Mouse (Mus musculus) left cerebral cortex, adult 2 months (tissue): ENCODE data around the gene Cdk14. TPM values are rescaled to one million over a fixed set of nuclear protein-coding genes. Genes with fewer than 3 reads are reported as not detected.

Experiments used
- DNase-seq, 2 experiments: peaks; one replicate each; pipeline ENCODE4 v3.0.0; 2021 to 2022; ENCODE audit warnings: low spot score in 2 of 2, mixed read lengths in 1 of 2; ENCODE audit errors: extremely low spot score in 1 of 2
- H3K27ac ChIP-seq: fragments of 200-600 bp; 2 replicates; pipeline ENCODE4 v1.8.1; 2022
- H3K4me3 ChIP-seq: fragments of 200-600 bp; 2 replicates; pipeline ENCODE4 v1.8.1; 2022
- CTCF ChIP-seq: fragments of 200-600 bp; IDR thresholded peaks from 2 replicates; pipeline ENCODE4 v1.8.1; 2022; ENCODE audit warnings: antibody characterized with exemption, mild to moderate bottlenecking, moderate library complexity
- intact Hi-C: fragments of 180-260 bp; cut with DNase I; formaldehyde crosslinking; loops from one replicate; pipeline ENCODE4 v1.15.1; 2025
- total RNA-seq, 2 experiments: library from RNA; stranded (reverse); gene quantifications; 2 replicates each; pipeline ENCODE4 v1.2.3; 2021

The Cdk14 gene
- total RNA-seq, 2 experiments from 2014 or later, result 199 to 207 TPM

DNA sequence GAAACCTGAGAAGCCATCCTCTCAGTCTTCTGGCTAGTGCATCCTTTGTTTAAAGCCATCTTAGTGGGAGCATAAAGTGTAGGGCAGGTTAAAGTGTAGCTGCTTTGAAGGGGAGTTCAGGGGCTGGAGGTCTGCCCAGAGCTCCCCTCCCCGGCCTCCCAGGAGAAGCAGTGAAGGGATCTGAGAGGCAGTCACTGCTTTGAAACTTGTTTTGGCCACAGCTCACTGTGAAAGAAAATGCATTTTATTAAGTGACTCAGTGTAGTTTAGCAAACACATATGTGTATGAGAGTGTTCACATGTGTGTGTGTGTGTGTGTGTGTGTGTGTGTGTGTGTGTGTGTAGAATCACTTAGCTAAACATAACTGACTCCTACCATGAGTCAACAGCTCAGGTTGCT lies 554.0 kb downstream of the Cdk14 start:
- H3K27ac ChIP-seq, result no peak overlapping the region
- no peak overlapping the region for H3K4me3 ChIP-seq
- intact Hi-C loops, result loop anchor here (5.0 kb wide), 1 partner anchor 109 kb away; the partner anchor contains the start of gene Fzd1
- no peak for TF ChIP-seq CTCF
- no peak for DNase-seq

DNA sequence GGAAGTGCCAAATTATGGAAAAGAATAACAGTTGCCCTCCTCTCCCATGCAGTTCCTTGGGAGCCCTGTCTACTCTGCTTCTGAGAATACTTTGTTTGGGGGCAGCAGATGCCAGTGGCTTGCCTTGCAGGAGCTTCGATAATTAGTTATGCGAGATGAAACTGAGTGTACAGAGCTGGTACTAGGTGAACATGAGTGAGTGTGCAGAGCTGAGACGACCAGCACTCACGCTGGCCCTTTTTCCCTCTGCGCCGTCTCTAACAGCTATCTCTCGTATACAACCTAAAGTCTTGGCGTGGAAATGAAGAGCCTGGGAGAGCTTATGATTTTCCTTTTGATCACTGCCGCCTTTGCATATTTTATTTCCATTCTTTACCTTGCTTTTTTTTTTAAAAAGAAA lies 558.5 kb downstream of the Cdk14 start:
- TF ChIP-seq CTCF, result no peak
- no peak overlapping the region for H3K27ac ChIP-seq

DNA sequence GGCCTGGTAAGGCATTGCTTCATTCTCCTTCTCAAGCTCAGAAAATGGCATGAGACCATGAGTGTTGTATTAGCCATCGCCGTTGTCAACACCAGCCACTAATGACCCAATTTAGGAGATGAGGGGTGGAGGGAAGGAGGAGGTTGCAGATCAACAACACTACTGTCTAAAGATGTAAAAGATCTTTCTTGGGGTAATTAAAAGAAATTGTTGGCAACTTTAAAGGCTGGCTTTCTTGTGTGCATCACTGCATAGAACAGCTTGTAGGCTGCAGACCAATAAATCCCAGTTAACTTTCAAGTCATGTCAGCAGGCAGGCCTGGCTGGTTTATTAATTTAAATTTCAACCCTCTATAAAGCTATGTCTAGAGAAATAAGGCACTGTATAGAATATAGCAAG lies 559.0 kb downstream of the Cdk14 start:
- Histone ChIP-seq H3K27ac (no peak overlapping the region), H3K4me3 (no peak overlapping the region)
- no peak for TF ChIP-seq CTCF
- intact Hi-C loops, result no loop called here
- DNase-seq, result no peak

More for the DNA sequence above, 558.5 kb downstream of the Cdk14 start:
- no peak overlapping the region for H3K4me3 ChIP-seq
- DNase-seq, result no peak
- intact Hi-C loops, result no loop called here

DNA sequence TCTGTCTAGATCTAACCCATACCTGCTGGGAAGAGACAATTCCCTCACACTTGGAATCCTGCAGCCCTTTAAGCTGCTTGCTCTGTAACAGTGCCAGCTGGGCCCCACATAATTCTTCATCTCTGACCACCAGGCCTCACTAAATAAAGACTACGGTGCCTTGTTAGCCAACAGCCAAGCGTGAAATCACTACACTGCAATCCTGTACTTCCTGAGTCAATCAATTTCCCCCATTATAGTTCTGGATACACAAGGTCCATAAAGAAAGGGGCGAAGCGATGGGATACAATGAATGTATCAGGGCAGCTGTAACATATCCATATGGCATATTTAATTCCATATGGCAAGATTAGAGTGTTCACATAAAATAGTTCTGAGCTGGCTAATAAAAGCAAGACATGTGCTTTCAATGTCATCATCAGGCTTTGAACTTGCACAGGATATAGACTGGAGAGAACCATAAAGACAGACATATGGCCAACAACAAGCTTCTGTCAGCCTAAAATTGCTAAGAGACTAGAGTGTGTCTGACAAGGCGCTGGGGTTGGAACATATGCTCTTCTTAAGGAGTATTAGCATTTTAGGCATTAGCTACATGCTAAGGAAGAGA lies 562.0 kb downstream of the Cdk14 start:
- no peak for TF ChIP-seq CTCF
- intact Hi-C loops, result no loop called here
- Histone ChIP-seq H3K4me3 (no peak overlapping the region), H3K27ac (no peak overlapping the region)
- no peak for DNase-seq

DNA sequence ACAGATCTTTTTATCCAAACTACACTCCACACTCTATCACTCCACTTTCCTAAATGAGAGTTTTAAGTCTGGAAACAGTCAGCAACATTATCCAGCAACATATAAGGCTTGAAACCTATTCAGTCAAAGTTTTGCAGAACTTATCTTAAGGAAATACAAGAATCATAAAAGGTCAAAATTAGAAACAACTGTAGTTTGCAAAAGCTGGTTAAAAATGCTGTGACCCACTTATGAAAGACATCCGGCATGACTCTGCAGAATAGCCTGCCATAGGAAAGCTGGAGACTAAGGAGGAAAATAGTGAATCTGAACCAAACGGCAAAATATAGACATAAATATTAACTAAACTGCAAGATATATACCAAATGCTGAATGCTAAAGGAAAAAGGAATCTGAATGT lies 566.6 kb downstream of the Cdk14 start:
- no peak for TF ChIP-seq CTCF
- intact Hi-C loops, result no loop called here
- H3K27ac ChIP-seq, result no peak overlapping the region

DNA sequence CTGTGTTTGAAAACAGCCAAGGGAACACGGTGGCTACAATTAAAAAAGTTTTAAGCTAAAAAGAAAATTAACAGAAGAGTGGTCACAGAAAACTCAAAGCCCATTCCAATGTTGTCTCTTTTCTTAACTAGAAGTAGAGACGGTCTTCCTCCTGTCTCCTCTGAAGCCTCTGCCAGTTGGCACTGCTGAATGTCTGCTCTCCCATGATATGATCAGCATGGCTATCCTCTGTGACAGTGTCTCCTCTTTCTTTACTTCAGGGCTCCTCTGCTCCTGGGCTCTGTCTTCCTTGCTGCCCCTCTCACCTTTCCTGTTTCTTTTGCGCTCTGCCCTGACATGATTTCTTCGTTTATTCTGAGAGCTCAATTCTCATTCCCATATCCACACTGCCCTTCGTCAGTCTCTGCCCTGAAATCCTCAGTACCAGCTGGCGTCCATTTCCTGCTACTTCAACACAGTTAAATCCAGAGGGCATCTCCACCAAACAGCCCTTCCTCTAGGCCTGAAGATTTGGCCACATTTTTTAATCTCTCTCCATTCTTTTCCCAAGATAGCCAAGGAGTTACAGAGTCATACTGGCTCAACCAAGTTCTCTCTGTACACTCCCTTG lies 567.3 kb downstream of the Cdk14 start:
- Histone ChIP-seq H3K4me3 (no peak overlapping the region), H3K27ac (no peak overlapping the region)
- DNase-seq, result no peak
- intact Hi-C loops, result no loop called here
- no peak for TF ChIP-seq CTCF

More for the DNA sequence above, 566.6 kb downstream of the Cdk14 start:
- no peak for DNase-seq
- H3K4me3 ChIP-seq, result no peak overlapping the region

DNA sequence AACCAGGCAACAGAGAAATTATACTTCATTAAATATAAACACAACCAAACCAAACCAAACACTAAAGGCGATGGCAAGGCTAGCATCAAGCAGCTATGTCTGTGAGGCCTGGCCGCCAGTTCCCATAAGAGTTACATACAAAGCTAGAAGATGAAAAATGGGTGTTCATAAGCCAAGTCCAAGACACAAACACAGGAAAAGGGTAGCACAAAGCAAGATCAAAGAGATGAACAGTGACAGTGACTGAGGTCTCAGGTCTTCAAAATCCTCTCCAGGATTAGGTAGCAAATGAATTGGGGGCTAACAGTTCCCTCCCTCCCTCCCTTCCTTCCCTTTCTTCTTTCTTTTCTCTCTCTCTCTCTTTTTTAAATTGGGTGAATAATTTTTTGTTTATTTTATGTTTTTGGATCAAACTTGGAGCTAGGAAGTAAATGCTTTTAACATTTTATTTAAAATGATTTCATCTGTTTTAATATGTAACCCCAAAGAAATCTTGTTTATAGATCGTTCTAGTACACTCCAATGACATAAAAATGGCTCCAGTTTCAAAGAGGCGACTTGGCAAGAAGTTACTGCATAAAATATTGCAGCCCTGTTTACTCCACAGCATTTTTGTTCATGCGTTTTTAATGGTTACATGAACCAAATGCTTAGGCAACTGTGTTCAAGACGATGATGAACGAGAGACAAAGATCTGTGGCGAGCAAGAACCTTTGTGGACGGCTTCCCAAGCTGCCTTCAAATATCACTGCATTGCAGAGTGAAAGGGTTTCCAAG lies 568.0 kb downstream of the Cdk14 start:
- no peak for DNase-seq
- TF ChIP-seq CTCF, result no peak
- no peak overlapping the region for H3K4me3 ChIP-seq
- no peak overlapping the region for H3K27ac ChIP-seq
- intact Hi-C loops, result no loop called here

DNA sequence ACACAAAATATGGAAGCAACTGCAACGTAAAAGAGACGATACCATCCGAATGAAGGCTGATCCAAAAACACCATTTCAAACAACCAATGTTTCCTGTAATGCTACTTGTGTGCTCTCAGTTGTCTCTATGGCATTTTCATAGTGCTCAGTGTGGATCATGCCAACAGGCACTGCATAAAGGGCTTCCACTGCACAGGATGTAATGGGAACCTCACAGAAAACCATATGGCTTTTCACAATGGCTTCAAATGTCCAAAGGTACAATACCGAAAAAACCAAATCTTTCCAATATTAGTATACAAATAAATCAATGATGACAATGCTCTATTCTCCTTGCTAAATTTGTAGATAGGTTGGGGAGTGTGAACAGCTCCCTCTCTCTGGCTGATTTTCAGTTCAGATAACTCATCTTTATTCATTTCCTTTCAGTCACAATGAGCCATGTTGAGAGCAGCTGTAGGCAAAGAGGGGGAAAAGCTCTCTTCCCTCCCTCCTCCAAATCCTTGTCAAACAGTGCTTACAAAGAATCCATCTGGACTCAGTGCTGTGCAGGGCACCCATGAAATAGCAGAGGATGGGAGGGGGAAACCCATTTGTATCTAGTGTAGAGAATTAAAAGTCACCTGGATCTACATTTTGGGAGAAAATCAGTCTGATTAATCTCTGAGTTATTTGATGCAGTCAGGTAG lies 568.7 kb downstream of the Cdk14 start:
- H3K4me3 ChIP-seq, result no peak overlapping the region
- no peak for TF ChIP-seq CTCF
- no peak for DNase-seq
- intact Hi-C loops, result no loop called here
- no peak overlapping the region for H3K27ac ChIP-seq

DNA sequence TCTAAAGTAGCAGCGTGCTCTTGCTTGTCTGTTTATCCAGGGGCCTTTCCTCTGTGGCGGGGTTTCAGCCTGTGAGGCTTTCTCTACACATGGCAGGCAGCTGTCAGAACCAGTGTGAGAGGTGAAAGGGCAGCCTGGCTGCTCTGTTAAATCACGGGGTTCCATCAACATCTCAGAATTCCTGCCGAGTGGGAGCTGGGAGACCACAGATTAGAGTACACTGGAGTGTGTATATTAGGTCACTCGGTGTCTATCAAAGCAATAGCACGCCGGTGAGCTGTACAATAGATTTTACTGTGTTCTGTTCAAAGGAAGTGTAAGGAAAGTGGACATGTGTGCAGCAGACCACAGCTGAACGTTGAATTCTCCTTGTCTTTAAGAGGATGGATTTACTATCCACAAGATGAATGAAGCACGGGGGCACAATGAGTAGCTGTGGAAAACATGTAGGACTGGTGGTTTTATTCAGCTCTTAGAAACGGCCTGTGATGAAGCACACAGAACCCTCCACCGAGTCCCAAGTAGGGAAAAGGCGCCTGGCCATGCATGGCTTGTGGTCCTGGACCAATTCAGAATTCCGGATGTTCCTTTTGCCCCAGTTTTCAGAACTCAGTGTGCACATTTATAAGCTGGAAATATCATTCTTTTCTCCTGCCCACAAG lies 585.2 kb downstream of the Cdk14 start:
- H3K4me3 ChIP-seq, result no peak overlapping the region
- TF ChIP-seq CTCF, result no peak
- no peak overlapping the region for H3K27ac ChIP-seq
- intact Hi-C loops, result no loop called here
- DNase-seq, result no peak

DNA sequence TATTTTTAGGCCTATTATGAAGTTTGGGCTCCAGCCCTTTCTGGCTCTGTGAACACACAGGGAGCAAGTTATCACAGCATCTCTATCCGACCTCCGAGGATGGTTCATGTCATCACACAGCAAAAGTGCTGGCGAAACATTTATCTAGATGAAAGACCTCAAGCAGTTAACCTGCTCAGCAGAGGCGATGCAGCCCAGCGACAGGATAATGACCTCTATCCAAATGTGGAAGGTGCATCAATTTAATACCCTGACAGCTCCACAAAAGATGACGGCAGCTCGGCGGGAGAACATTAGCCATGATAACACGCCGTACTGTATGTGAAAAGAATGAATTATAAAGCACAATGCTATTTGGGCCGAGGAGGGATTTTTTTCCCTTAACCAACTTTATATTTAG lies 586.2 kb downstream of the Cdk14 start:
- no peak for DNase-seq
- no peak overlapping the region for H3K4me3 ChIP-seq
- intact Hi-C loops, result no loop called here
- TF ChIP-seq CTCF, result no peak
- no peak overlapping the region for H3K27ac ChIP-seq

DNA sequence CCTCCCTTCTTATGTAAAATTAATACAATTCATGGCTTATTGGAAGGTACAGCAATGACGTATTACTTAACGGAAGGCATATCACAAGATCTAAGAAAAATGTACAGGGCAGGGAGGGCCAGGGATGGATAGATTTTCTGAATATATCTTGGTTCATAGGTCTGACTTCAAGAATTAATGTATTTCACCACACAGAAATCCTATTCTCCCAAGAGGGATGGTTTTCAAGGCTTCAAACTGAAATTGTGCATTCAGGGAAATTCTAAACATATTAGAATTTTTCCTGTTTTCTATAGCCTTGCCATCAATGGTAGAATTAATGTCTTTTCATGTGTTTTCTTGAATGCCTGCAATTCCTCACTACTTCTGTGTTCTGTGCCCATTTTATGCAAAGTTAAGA lies 593.2 kb downstream of the Cdk14 start:
- DNase-seq, result no peak
- Histone ChIP-seq H3K4me3 (no peak overlapping the region), H3K27ac (no peak overlapping the region)
- no peak for TF ChIP-seq CTCF
- intact Hi-C loops, result no loop called here
